Mouse (Mus musculus) heart, embryonic 12.5 days (tissue): Measurements from ENCODE around the gene Ccdc84. TPM values are rescaled to one million over a fixed set of nuclear protein-coding genes. Genes with fewer than 3 reads are reported as not detected.

Source experiments
- ATAC-seq: fragments of 200-750 bp; cut with Nextera tagmentation; 2 replicates; pipeline ENCODE4 v1.8.0; 2017; ENCODE audit warnings: moderate TSS enrichment, moderate library complexity; ENCODE audit not compliant: insufficient number of reproducible peaks, low FRiP score
- H3K27ac ChIP-seq: fragments of 300-500 bp; sonication (generic); 2 replicates; pipeline ENCODE4 v1.5.1; 2016; ENCODE audit warnings: mild to moderate bottlenecking, moderate library complexity; ENCODE audit not compliant: poor library complexity, severe bottlenecking
- H3K27me3 ChIP-seq: fragments of 300-500 bp; sonication (generic); replicated peaks from 2 replicates; pipeline ENCODE4 v1.6.1; 2016; ENCODE audit warnings: mild to moderate bottlenecking, moderate library complexity
- H3K36me3 ChIP-seq: fragments of 300-500 bp; sonication (generic); 2 replicates; pipeline ENCODE4 v1.6.1; 2016; ENCODE audit warnings: mild to moderate bottlenecking, moderate library complexity
- H3K4me1 ChIP-seq: fragments of 300-500 bp; sonication (generic); replicated peaks from 2 replicates; pipeline ENCODE4 v1.6.1; 2016; ENCODE audit warnings: mild to moderate bottlenecking
- H3K4me2 ChIP-seq: fragments of 300-500 bp; sonication (generic); 2 replicates; pipeline ENCODE4 v1.6.1; 2016; ENCODE audit warnings: mild to moderate bottlenecking, moderate library complexity
- H3K4me3 ChIP-seq: fragments of 300-500 bp; sonication (generic); 2 replicates; pipeline ENCODE4 v1.5.1; 2016; ENCODE audit warnings: mild to moderate bottlenecking
- H3K9ac ChIP-seq: fragments of 300-500 bp; sonication (generic); 2 replicates; pipeline ENCODE4 v1.6.1; 2016; ENCODE audit warnings: mild to moderate bottlenecking, moderate library complexity
- H3K9me3 ChIP-seq: fragments of 300-500 bp; sonication (generic); replicated peaks from 2 replicates; pipeline ENCODE4 v1.6.1; 2016; ENCODE audit warnings: mild to moderate bottlenecking, moderate library complexity
- WGBS: fragments of 180-500 bp; shearing (Covaris S2); methylation state at CpG from one replicate; pipeline ENCODE4 v1.1.7; 2016; 5-methylcytosine and 5-hydroxymethylcytosine counted together
- polyA plus RNA-seq: library from polyadenylated mRNA; unstranded; fragments of >200 nt; fragmentation: Nextera tagmentation; extraction: Ambion mirVana; gene quantifications from 2 replicates; pipeline ENCODE4 v1.2.1, GENCODE M21; 2016

Ccdc84 gene
- polyA plus RNA-seq, 1 experiment from 2014 or later: 21.6 TPM

DNA sequence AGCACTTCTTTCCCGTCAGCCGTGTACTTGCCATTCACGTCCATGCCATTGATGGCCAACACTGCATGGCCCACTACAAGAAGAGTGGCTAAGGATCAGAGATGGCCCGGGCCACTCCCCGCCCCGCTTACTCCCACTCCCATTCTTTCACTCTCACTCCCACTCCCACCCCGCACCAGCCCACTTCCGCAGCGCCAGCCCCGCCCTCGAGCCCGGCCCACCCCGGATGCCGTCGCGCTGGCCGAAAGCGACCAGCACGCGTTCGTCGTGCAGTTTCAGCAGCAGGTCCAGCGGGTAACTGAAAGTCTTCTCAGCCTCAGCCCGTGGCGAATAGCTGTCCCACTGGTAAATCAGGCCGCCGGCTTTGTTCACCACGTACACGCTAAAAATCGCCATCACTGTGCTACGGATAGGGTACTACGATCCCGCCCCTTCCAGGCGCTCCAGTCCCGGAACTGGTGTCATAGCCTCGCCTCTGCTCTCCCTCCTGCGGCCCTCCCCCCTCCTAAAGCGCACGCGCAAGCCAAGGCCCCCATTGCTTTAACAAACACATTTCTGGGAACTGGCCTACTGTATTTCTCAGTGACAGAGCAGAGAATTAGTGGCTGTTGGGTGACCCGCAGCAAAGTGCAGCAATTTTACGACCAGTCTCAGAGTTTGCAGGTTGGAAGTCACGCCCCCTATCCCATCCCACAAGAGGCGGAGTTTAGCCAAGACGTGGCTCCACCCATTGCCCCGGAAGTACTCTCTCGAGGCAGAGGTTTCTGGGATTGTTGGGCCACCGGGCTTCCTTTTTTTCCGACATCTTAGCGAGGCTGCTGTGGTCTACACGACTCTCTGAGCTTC lies 11.2 kb downstream of the Ccdc84 start, which contains the start of the genes Rps25 and Trappc4:
Gene Rps25, plus strand, starts transcription at position 234 of the 846 bp plus-strand sequence.
Gene Trappc4, minus strand, starts transcription at position 695 of the 846 bp plus-strand sequence.
- ATAC-seq: peak; percentile 95
- Histone ChIP-seq H3K4me1 (peaks cover 18% of the 10 kb centered on the region), H3K36me3 (peaks cover 70% of the 10 kb centered on the region), H3K9ac (peak within 1 kb of the TSS; percentile 98), H3K4me3 (peak within 1 kb of the TSS; percentile 99), H3K27ac (peak within 1 kb of the TSS; percentile 85), H3K9me3 (no peaks in the 10 kb centered on the region), H3K27me3 (no peaks in the 10 kb centered on the region), H3K4me2 (peak within 1 kb of the TSS; percentile 78)
- WGBS: under 1% methylated on average over 51 of the region's 51 CpGs

DNA sequence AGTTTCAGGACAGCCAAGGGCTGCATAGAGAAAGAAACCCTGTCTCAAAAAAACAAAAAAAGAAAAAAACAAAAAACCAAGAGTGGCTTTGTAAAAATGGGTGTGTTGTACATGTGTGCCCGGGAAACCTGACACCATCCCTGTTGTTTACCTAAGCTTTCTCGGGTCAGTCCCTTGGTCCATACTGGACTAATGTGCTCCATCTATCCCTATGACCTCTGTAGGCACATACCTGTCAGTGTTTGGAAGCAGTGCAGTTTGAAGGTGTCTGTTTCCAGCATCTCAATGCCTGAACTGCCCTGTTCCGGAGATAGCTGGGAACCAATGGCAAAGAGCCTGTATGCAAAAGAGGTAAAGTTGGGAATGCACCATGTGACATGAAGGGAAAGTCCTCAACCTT lies 13.4 kb downstream of the Ccdc84 start:
- Histone ChIP-seq H3K4me3 (no peak overlapping the region), H3K4me1 (peaks cover 24% of the 10 kb centered on the region), H3K27me3 (no peaks in the 10 kb centered on the region), H3K9me3 (no peaks in the 10 kb centered on the region), H3K36me3 (peaks cover 69% of the 10 kb centered on the region), H3K9ac (no peak overlapping the region), H3K4me2 (no peak overlapping the region), H3K27ac (no peak overlapping the region)
- no peak for ATAC-seq
- 85% methylated on average over 3 of the region's 3 CpGs for WGBS

DNA sequence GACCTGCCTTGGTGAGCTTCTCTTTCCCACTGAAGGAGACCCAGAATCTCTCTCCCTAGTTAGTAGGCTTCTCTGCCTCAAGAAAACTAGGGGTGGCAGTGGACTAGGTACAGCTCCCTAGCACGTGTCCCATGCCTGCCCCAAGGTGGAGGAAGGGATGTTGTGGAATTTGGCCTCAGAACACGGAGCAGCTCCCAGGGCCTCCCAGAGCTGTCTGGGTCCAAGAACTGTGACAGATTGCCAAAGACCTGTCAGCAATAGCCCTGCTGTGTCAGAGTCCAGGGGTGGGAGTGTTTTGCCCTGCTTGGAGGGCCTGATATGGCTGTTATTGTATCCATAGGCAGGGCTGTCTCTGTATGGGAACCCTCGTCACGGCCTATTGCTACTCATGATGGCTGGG lies 17.3 kb downstream of the Ccdc84 start:
- peaks cover 26% of the 10 kb centered on the region for H3K4me1 ChIP-seq
- no peak overlapping the region for H3K4me3 ChIP-seq
- no peak overlapping the region for H3K4me2 ChIP-seq
- H3K27ac ChIP-seq: no peak overlapping the region; the same call in 1 of the 2 replicates
- ATAC-seq: no peak
- H3K27me3 ChIP-seq: no peaks in the 10 kb centered on the region
- H3K9me3 ChIP-seq: no peaks in the 10 kb centered on the region
- WGBS: 49% methylated on average over 4 of the region's 4 CpGs
- H3K36me3 ChIP-seq: peaks cover 73% of the 10 kb centered on the region
- no peak overlapping the region for H3K9ac ChIP-seq

GRCm38 (mm10) chr9:44399795-44400114 lies 18.6 kb downstream of the Ccdc84 start:
- 92% methylated on average over 6 of the region's 6 CpGs for WGBS
- Histone ChIP-seq H3K4me2 (no peak overlapping the region), H3K4me1 (peaks cover 23% of the 10 kb centered on the region), H3K27me3 (no peaks in the 10 kb centered on the region), H3K4me3 (no peak overlapping the region), H3K27ac (no peak overlapping the region), H3K36me3 (peaks cover 63% of the 10 kb centered on the region), H3K9ac (0 out of 2 replicates have a peak overlapping the region, but pooled peaks have one; percentile 3), H3K9me3 (no peaks in the 10 kb centered on the region)
- no peak for ATAC-seq

- 84% methylated on average over 13 of the region's 13 CpGs for WGBS
- H3K27ac ChIP-seq: no peak overlapping the region
- peaks cover 23% of the 10 kb centered on the region for H3K4me1 ChIP-seq
- no peak for ATAC-seq
- no peak overlapping the region for H3K4me2 ChIP-seq
- H3K4me3 ChIP-seq: no peak overlapping the region
- 0 out of 2 replicates have a peak overlapping the region, but pooled peaks have one; percentile 3 for H3K9ac ChIP-seq
- H3K27me3 ChIP-seq: no peaks in the 10 kb centered on the region
- peaks cover 58% of the 10 kb centered on the region for H3K36me3 ChIP-seq
- no peaks in the 10 kb centered on the region for H3K9me3 ChIP-seq
These were observed 19.1 kb downstream of the Ccdc84 start for GRCm38 (mm10) chr9:44399114-44399794.

GRCm38 (mm10) chr9:44398551-44398950 lies 19.8 kb downstream of the Ccdc84 start:
- peaks cover 51% of the 10 kb centered on the region for H3K36me3 ChIP-seq
- no peak for ATAC-seq
- WGBS: 85% methylated on average over 9 of the region's 9 CpGs
- H3K4me1 ChIP-seq: peaks cover 23% of the 10 kb centered on the region
- H3K27me3 ChIP-seq: no peaks in the 10 kb centered on the region
- H3K9ac ChIP-seq: peak overlapping the region; percentile 59; the same call in 1 of the 2 replicates
- no peak overlapping the region for H3K27ac ChIP-seq
- peak overlapping the region; percentile 95 for H3K4me2 ChIP-seq
- peak overlapping the region; percentile 82; the same call in 1 of the 2 replicates for H3K4me3 ChIP-seq
- no peaks in the 10 kb centered on the region for H3K9me3 ChIP-seq

GRCm38 (mm10) chr9:44398087-44398486 lies 20.3 kb downstream of the Ccdc84 start:
- Histone ChIP-seq H3K4me2 (peak overlapping the region; percentile 95), H3K9ac (peak overlapping the region; percentile 59), H3K27ac (no peak overlapping the region), H3K4me3 (peak overlapping the region; percentile 82), H3K9me3 (no peaks in the 10 kb centered on the region), H3K36me3 (peaks cover 46% of the 10 kb centered on the region), H3K27me3 (no peaks in the 10 kb centered on the region), H3K4me1 (peaks cover 23% of the 10 kb centered on the region)
- ATAC-seq: no peak
- 35% methylated on average over 4 of the region's 4 CpGs for WGBS

- peaks cover 23% of the 10 kb centered on the region for H3K4me1 ChIP-seq
- peak within 1 kb of the TSS; percentile 92 for H3K9ac ChIP-seq
- H3K4me3 ChIP-seq: peak within 1 kb of the TSS; percentile 82
- peak; percentile 99 for ATAC-seq
- WGBS: under 1% methylated on average over 43 of the region's 43 CpGs
- H3K27ac ChIP-seq: peak within 1 kb of the TSS; percentile 93
- peaks cover 36% of the 10 kb centered on the region for H3K36me3 ChIP-seq
- H3K27me3 ChIP-seq: no peaks in the 10 kb centered on the region
- no peaks in the 10 kb centered on the region for H3K9me3 ChIP-seq
- peak within 1 kb of the TSS; percentile 95 for H3K4me2 ChIP-seq
These were observed 21.5 kb downstream of the Ccdc84 start, which contains the start of gene Slc37a4 for GRCm38 (mm10) chr9:44396684-44397411. Slc37a4 (plus strand) TSS chr9:44396852.

GRCm38 (mm10) chr9:44391466-44391865 lies 26.9 kb downstream of the Ccdc84 start:
- Histone ChIP-seq H3K27me3 (no peaks in the 10 kb centered on the region), H3K9ac (no peak overlapping the region), H3K36me3 (peaks cover 54% of the 10 kb centered on the region), H3K4me3 (no peak overlapping the region), H3K27ac (no peak overlapping the region), H3K4me1 (0 out of 2 replicates have a peak, but pooled peaks cover 5% of the 10 kb centered on the region), H3K4me2 (no peak overlapping the region), H3K9me3 (no peaks in the 10 kb centered on the region)
- 33% methylated on average over 4 of the region's 4 CpGs for WGBS
- 0 out of 2 replicates have a peak, but pooled peaks have one; percentile 29 for ATAC-seq

DNA sequence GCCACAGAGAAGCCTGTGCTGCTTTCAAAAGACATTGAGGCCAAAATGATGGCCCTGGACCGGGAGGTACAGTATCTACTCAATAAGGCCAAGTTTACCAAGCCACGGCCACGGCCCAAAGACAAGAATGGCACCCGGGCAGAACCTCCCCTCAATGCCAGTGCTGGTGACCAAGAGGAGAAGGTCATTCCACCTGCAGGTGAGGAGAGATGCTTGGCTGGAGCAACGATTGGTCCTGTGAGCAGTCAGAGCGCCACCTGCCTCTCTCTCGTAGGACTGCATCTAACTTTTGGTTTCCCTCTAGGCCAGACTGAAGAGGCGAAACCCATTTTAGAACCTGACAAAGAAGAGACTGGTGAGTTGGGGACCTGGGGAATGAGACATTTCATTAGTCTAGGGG lies 29.1 kb downstream of the Ccdc84 start:
- no peaks in the 10 kb centered on the region for H3K27me3 ChIP-seq
- WGBS: 65% methylated on average over 8 of the region's 8 CpGs
- no peaks in the 10 kb centered on the region for H3K9me3 ChIP-seq
- ATAC-seq: no peak
- H3K4me1 ChIP-seq: no peaks in the 10 kb centered on the region
- H3K36me3 ChIP-seq: peaks cover 75% of the 10 kb centered on the region
- no peak overlapping the region for H3K27ac ChIP-seq
- no peak overlapping the region for H3K4me2 ChIP-seq
- no peak overlapping the region for H3K4me3 ChIP-seq
- H3K9ac ChIP-seq: no peak overlapping the region
